Mouse (Mus musculus): Measurements from ENCODE around the gene Klhl22.
A peak's percentile ranks its signal among the peaks of the same experiment; 100 is the strongest.
"Not testable (repeated sequence)": the region's sequence is repeated elsewhere in the genome, so short reads cannot be mapped to it uniquely, and the experiment has no call there.

Gene Klhl22

GRCm38 (mm10) chr16:17759344-17759773, at the start of gene Klhl22:
Gene Klhl22 (plus strand): TSS chr16:17759618.
- peak; percentile 98 for DNase-seq (ENCODE audit: extremely low read depth, insufficient read length, low spot score)

GRCm38 (mm10) chr16:17717791-17718190, 41.6 kb upstream of the Klhl22 start:
- DNase-seq (ENCODE audit: extremely low read depth, insufficient read length, low spot score): no peak

GRCm38 (mm10) chr16:17721114-17721808, 38.2 kb upstream of the Klhl22 start:
- no peak for DNase-seq (ENCODE audit: extremely low read depth, insufficient read length, low spot score)

- no peak for DNase-seq (ENCODE audit: extremely low read depth, insufficient read length, low spot score)
These were observed 37.5 kb upstream of the Klhl22 start for GRCm38 (mm10) chr16:17721822-17722460.

GRCm38 (mm10) chr16:17722461-17723324, 36.7 kb upstream of the Klhl22 start:
- DNase-seq (ENCODE audit: extremely low read depth, insufficient read length, low spot score): peak; percentile 93

DNA sequence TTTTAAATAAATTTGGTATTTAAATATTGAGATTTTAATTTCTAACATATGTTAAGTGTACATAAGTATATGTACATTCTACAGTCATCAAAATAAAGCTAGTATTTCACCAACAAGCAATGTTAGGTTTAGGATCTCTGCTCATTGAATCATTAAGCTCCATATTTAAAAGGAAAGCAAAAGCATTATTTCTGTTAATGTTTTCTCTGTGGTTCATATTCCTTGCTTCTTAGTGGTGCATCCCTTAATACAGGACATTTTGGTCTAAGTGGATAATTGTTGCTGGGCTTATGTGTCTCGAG, 36.1 kb upstream of the Klhl22 start:
- DNase-seq (ENCODE audit: extremely low read depth, insufficient read length, low spot score): no peak

GRCm38 (mm10) chr16:17724448-17724847, 35.0 kb upstream of the Klhl22 start:
- DNase-seq (ENCODE audit: extremely low read depth, insufficient read length, low spot score): no peak

DNA sequence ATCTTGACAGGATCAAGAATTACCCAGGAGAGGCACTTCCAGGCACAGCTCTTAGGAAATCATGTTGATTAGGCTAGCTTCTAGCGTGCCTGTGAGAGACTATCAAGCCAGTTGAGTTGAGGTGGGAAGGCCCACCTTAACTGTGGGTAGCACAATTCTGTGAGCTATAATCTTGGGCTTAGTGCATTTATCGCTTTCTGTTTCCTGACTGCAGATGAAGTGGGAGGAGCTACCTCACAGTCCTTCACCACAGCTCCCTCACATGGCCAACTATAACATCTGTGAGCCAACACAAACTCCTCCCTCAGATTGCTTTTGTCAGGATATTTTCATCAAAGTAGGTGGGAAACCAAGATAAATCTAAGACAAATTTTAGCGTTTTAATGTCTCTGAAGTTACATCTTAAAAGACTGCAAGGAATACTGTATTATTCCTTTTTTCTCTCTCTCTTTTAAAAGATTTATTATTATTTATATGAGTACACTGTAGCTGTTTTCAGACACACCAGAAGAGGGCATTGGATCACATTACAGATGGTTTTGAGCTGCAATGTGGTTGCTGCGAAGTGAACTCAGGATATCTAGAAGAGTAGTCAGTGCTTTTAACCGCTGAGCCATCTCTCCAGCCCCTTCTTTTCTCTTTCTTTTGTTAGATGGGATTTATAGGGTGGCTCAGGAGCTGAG, 32.1 kb upstream of the Klhl22 start:
- DNase-seq (ENCODE audit: extremely low read depth, insufficient read length, low spot score): peak; percentile 45

DNA sequence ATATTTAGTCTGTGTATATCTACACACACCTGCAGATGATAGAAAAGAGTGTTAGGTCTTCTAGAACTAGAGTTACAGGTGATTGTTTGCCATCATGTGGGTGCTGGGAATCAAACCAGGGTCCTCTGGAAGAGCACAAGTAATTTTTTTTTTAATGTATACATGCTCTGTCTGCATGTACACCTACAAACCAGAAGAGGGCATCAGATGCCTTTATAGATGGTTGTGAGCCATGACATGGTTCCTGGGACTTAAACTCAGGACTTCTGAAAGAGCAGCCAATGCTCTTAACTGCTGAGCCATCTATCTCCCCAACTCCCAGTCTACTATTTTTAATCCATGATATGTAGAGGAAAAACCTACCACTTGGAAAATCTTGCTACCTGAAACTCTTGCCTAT, 29.4 kb upstream of the Klhl22 start:
- DNase-seq (ENCODE audit: extremely low read depth, insufficient read length, low spot score): peak; percentile 37

DNA sequence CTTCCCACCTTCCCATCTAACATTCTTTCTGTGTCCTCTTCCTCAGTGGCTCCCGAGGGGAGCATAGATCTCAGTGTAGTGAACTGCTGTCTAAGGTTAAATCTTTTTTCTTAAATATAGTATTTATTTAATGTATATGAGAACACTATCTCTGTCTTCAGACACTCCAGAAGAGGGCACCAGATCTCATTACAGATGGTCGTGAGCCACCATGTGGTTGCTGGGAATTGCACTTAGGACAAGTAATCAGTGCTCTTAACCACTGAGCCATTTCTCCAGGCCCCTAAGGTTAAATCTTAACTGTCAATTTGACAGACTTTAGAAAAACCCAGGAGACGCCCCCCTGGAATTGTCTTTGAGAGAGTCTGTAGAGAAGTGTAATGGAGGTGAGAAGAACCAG, 27.4 kb upstream of the Klhl22 start:
- peak; percentile 37 for DNase-seq (ENCODE audit: extremely low read depth, insufficient read length, low spot score)

DNA sequence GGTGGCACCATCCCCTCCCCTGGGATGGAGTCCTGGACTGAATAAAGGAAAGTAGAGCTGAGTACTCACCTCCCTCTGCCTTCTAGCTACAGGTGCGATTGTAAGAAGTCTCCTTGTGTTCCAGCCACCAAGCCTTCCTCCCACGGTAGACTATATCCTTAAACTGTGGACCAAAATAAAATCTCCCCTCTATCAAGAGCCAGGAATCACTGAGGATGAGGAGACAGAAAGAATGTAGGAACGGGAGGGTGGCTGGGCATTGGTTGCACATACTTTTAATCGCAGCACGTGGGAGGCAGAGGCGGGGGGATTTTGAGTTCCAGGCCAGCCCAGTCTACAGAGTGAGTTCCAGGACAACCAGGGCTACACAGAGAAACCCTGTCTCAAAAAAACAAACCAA, 27.0 kb upstream of the Klhl22 start:
- DNase-seq (ENCODE audit: extremely low read depth, insufficient read length, low spot score): peak; percentile 55

DNA sequence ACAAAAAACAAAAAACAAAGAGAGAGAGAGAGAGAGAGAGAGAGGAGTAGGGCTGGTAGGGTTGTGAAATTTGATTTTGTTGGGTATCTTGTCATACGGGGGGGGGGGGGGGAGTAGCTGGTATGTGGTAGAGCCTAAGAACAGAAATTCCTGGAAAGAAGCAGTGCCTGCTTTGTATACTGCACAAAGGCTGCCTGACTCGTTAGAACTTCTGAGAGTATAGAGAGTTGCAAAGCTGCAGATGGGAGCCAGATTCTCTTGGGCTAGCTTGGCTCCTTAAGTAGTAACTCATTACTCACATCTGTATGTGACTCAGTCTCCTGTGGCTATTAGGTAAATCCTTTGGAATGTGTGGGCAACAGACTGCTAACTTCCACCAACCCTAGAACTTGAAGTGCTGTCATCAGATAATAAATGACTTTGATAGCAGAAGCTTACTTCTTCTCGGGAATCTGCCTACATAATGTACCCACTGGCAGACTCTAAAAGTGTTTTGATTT, 26.5 kb upstream of the Klhl22 start, which contains the start of gene Med15:
Gene Med15 (minus strand): TSS at position 51 of the 500 bp plus-strand sequence.
- DNase-seq (ENCODE audit: extremely low read depth, insufficient read length, low spot score): peak; percentile 78

GRCm38 (mm10) chr16:17733646-17734045, 25.8 kb upstream of the Klhl22 start:
- peak; percentile 51 for DNase-seq (ENCODE audit: extremely low read depth, insufficient read length, low spot score)

DNA sequence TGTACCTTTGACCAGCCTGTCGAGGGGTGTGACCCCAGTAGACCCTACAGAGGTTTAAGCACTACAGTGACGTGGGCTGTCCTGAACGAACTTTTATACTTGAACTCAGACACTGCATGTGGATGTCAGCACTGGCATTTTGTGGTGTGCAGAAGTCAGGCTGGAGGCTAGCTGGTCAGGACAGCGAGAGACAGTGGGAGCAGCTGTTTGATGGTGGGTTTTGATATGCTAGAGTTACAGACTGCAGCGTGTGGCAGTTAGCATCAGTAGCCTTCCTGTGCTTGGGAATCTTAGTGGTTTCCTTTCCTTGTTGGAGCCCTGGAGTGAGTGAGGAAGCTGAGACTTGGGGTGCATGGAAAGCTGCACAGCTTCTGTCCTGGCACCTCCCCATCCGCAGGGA, 24.5 kb upstream of the Klhl22 start:
- DNase-seq (ENCODE audit: extremely low read depth, insufficient read length, low spot score): not testable (repeated sequence)

DNA sequence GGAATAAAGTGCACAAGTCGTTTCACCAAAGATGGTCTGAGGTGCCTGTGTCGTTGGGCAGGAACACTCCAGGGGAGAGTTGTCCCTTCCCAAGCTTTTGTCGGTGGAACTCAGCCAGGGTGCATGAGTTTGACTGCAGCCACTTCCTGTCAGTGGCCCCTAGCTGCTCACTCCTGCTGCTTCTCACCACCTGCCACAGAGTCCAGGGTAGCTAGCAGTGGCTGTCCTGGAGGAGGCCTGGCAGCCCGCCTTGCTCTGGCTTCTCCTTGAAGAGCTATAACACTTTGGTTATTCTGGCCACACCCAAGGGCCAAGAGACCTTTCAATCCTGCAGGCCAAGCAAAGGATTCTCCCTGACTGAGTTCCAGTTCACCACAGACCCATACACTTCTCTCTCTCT, 23.3 kb upstream of the Klhl22 start:
- peak; percentile 66 for DNase-seq (ENCODE audit: extremely low read depth, insufficient read length, low spot score)

- no peak for DNase-seq (ENCODE audit: extremely low read depth, insufficient read length, low spot score)
These were observed 19.3 kb upstream of the Klhl22 start for GRCm38 (mm10) chr16:17740080-17740479.

DNA sequence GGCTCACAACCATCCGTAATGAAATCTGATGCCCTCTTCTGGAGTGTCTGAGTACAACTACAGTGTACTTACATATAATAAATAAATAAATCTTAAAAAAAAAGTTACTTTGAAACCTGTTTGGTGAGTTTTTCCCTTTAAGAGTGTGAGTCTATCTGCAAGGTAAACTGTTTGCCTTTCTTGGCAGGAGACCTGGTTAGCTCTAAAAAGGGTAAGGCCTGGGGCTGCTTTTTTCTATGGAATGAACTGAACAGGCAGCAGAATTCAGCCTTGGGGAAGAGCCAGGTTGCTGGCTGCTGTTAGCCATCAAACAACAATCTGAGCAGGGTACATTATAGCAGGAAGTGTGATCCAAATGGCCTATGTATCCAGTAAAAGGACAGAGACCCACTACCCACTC, 16.6 kb upstream of the Klhl22 start:
- DNase-seq (ENCODE audit: extremely low read depth, insufficient read length, low spot score): no peak

DNA sequence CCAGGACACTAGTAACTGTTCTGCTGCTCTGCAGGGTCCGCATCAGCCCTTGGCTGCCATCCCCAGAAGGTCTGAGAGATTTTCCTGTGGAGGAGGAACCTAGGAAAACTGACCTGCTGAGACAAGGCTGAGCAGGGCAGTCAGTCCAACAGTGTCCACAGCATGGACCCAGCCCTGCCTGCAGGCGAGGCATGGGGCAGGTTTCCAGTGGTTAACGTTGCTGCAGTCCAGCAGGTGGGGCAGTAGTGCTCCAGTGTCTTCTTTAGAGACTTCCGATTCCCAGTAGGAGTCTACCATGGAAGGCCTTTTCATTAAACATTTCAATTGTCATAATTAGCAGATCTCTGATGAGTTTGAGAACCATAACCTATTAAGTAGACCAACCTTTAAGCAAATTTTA, 16.1 kb upstream of the Klhl22 start:
- peak; percentile 38 for DNase-seq (ENCODE audit: extremely low read depth, insufficient read length, low spot score)

- DNase-seq (ENCODE audit: extremely low read depth, insufficient read length, low spot score): no peak
These were observed 14.9 kb upstream of the Klhl22 start for GRCm38 (mm10) chr16:17744536-17744935.

- peak; percentile 68 for DNase-seq (ENCODE audit: extremely low read depth, insufficient read length, low spot score)
These were observed 14.4 kb upstream of the Klhl22 start for GRCm38 (mm10) chr16:17745067-17745466.

DNA sequence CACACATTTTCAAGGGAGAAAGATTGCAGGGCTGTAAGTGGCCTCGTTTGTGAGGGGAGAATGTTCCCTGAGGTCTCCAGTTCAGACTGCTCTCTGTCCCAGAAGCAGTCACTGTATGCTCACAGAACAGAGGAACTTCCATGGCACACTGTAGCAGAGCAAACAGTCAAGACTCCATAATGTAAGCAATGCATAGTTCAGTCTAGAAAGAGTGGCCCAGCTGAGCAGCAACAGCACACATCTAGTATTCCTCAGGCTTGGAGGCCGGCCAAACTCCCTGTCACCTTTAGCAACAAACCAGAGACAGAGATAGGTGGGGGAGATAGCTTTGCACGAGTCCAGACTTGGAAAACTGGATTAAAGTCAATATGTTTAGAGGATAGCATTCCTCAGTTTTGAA, 6.4 kb upstream of the Klhl22 start:
- DNase-seq (ENCODE audit: extremely low read depth, insufficient read length, low spot score): no peak
